Mouse (Mus musculus) ovary, postnatal 14 days (tissue): ENCODE results near the gene Ptprk.

Experiments used
- DNase-seq: peaks from one replicate; pipeline ENCODE4 v3.0.0; 2022; ENCODE audit warnings: low spot score

Ptprk gene

GRCm38 (mm10) chr10:28550549-28550948, 475.9 kb downstream of the Ptprk start:
- DNase-seq = no peak

- no peak for DNase-seq
These were observed 477.4 kb downstream of the Ptprk start for GRCm38 (mm10) chr10:28552068-28552467.

GRCm38 (mm10) chr10:28564110-28564674, 489.6 kb downstream of the Ptprk start:
- DNase-seq = no peak

- DNase-seq = no peak
These were observed 491.8 kb downstream of the Ptprk start for GRCm38 (mm10) chr10:28566378-28566777.

- DNase-seq = no peak
These were observed 492.2 kb downstream of the Ptprk start for GRCm38 (mm10) chr10:28566828-28567227.

- DNase-seq = no peak
These were observed 492.8 kb downstream of the Ptprk start for GRCm38 (mm10) chr10:28567441-28567840.

- no peak for DNase-seq
These were observed 493.4 kb downstream of the Ptprk start for GRCm38 (mm10) chr10:28568047-28568446.

- DNase-seq = no peak
These were observed 505.0 kb downstream of the Ptprk start for GRCm38 (mm10) chr10:28579596-28579995.

GRCm38 (mm10) chr10:28586565-28587138, 512.0 kb downstream of the Ptprk start:
- DNase-seq = no peak

- no peak for DNase-seq
These were observed 513.8 kb downstream of the Ptprk start for GRCm38 (mm10) chr10:28588401-28588800.

- no peak for DNase-seq
These were observed 516.2 kb downstream of the Ptprk start for GRCm38 (mm10) chr10:28590822-28591221.

GRCm38 (mm10) chr10:28593566-28594292, 519.1 kb downstream of the Ptprk start:
- DNase-seq = no peak

GRCm38 (mm10) chr10:28596897-28597296, 522.3 kb downstream of the Ptprk start:
- DNase-seq = no peak

GRCm38 (mm10) chr10:28609136-28609535, 534.5 kb downstream of the Ptprk start:
- no peak for DNase-seq

- DNase-seq = no peak
These were observed 539.8 kb downstream of the Ptprk start for GRCm38 (mm10) chr10:28614396-28614795.

GRCm38 (mm10) chr10:28617203-28617602, 542.6 kb downstream of the Ptprk start:
- DNase-seq = no peak

- DNase-seq = no peak
These were observed 543.4 kb downstream of the Ptprk start for GRCm38 (mm10) chr10:28618002-28618401.

GRCm38 (mm10) chr10:28619415-28619814, 544.8 kb downstream of the Ptprk start:
- DNase-seq = no peak

- no peak for DNase-seq
These were observed 561.5 kb downstream of the Ptprk start for GRCm38 (mm10) chr10:28636096-28636495.

GRCm38 (mm10) chr10:28641887-28642286, 567.3 kb downstream of the Ptprk start:
- no peak for DNase-seq
